Mouse (Mus musculus): ENCODE results near the gene Cyp4f18. TPM values are rescaled to one million over a fixed set of nuclear protein-coding genes. Genes with fewer than 3 reads are reported as not detected.

Cyp4f18 gene
- total and polyA plus RNA-seq, 3 experiments, result 13.5 to 37.4 (median 31.7) TPM

DNA sequence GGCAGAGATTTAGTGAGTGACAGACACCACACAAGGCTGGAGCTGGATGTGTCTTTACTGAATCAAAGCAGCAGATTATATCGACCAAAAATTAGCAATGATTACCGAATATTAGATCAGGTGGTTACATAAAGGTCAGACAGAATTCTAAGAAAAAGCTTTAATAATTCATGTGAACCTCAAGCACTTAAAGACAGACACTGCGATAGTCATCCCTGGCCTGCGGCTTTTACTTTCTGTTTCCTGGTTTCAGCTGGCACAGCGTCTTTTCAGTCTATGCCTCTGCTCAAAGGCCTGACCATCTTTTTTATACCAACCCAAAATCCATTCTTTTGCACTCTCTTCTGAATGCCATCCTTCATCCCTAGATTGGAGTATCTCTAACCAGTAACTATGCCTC, 60.8 kb downstream of the Cyp4f18 start:
- peak overlapping the region; percentile 88 for H3K4me2 ChIP-seq (ENCODE audit: insufficient read depth, low read depth, poor library complexity, severe bottlenecking)
- H3K27ac ChIP-seq (ENCODE audit: insufficient read depth, low read depth), result no peak overlapping the region
- dilution Hi-C loops (cut with MboI; ENCODE audit: extremely low pct_ligation_motif_present, extremely low pct_unique_long_range_greater_than_20kb, low sequenced_read_pairs) (no loop called here), in situ Hi-C loops (cut with MboI; ENCODE audit: low pct_ligation_motif_present, low pct_unique_long_range_greater_than_20kb, low sequenced_read_pairs) (no loop called here)
- DNase-seq (ENCODE audit: extremely low read depth), result peak; percentile 44
- H3K9me3 ChIP-seq (replicated peaks; ENCODE audit: low read length), result no peaks in the 10 kb centered on the region
- peaks cover 15% of the 10 kb centered on the region for H3K79me2 ChIP-seq (replicated peaks; ENCODE audit: control insufficient read depth, extremely low read depth, insufficient read depth, poor library complexity, severe bottlenecking)
- no peaks in the 10 kb centered on the region for H3K27me3 ChIP-seq (replicated peaks)
- peak overlapping the region; percentile 63 for H3K9ac ChIP-seq (ENCODE audit: insufficient read depth, low read depth)
- TF ChIP-seq RAD21 (IDR thresholded peaks at IDR 0.05; ENCODE audit: low read depth, low read length) (no peak), BHLHE40 (IDR thresholded peaks at IDR 0.05; ENCODE audit: low read depth, low read length) (no peak), NELFE (IDR thresholded peaks at IDR 0.05; ENCODE audit: low read depth, low read length) (no peak), POLR2A (IDR thresholded peaks at IDR 0.05; ENCODE audit: low read depth, low read length) (no peak), CHD2 (IDR thresholded peaks at IDR 0.05; ENCODE audit: low read length) (no peak), USF2 (conservative IDR thresholded peaks at IDR 0.05; ENCODE audit: low read depth, low read length) (no peak), CHD1 (IDR thresholded peaks at IDR 0.05; ENCODE audit: low read depth, low read length) (0 out of 2 replicates have a peak, but pooled peaks have one; percentile 38), JUND (conservative IDR thresholded peaks at IDR 0.05; ENCODE audit: low read depth, low read length) (peak; percentile 23; the same call in 1 of the 2 replicates), SIN3A (IDR thresholded peaks at IDR 0.05; ENCODE audit: low read length) (0 out of 2 replicates have a peak, but pooled peaks have one; percentile 45), ELF1 (IDR thresholded peaks at IDR 0.05; ENCODE audit: low read depth, low read length) (peak; percentile 43; the same call in 1 of the 2 replicates), IRF4 (IDR thresholded peaks at IDR 0.05; ENCODE audit: low read depth, low read length) (peak; percentile 72), EP300 (IDR thresholded peaks at IDR 0.05; ENCODE audit: low read length) (peak; percentile 63), UBTF (IDR thresholded peaks at IDR 0.05; ENCODE audit: low read depth, low read length) (no peak), MEF2A (IDR thresholded peaks at IDR 0.05; ENCODE audit: borderline replicate concordance, low read depth, low read length) (no peak), HCFC1 (IDR thresholded peaks at IDR 0.05; ENCODE audit: low read depth, low read length) (no peak), ETS1 (conservative IDR thresholded peaks at IDR 0.05; ENCODE audit: low read depth, low read length) (no peak), GABPA (IDR thresholded peaks at IDR 0.05; ENCODE audit: insufficient replicate concordance, low read depth, low read length) (no peak), SMC3 (IDR thresholded peaks at IDR 0.05; ENCODE audit: low read depth, low read length) (no peak), TCF12 (IDR thresholded peaks at IDR 0.05; ENCODE audit: low read depth, low read length) (no peak), ZKSCAN1 (IDR thresholded peaks at IDR 0.05; ENCODE audit: borderline replicate concordance, low read depth, low read length) (no peak), POLR2AphosphoS2 (IDR thresholded peaks at IDR 0.05; ENCODE audit: low read depth, low read length) (no peak)
- peaks cover 0 to 54% of the 10 kb centered on the region in 2 experiments; a peak in 3 of 4 replicates for H3K4me1 ChIP-seq (ENCODE audit: control insufficient read depth in 1 of 2, insufficient read depth in 2 of 2)
- peaks cover 0 to 3% of the 10 kb centered on the region in 2 experiments for H3K36me3 ChIP-seq (replicated peaks in 1 of 2; ENCODE audit: control insufficient read depth in 1 of 2, insufficient read depth in 1 of 2, low read length in 1 of 2)
- peak overlapping the region in 2 of 3 experiments; percentile 20 to 35 for H3K4me3 ChIP-seq (replicated peaks in 1 of 3; ENCODE audit: low read depth in 2 of 3, low read length in 2 of 3, poor library complexity in 1 of 3)

- Histone ChIP-seq H3K4me3 (replicated peaks in 1 of 3; ENCODE audit: low read depth in 2 of 3, low read length in 2 of 3, poor library complexity in 1 of 3) (no peak overlapping the region), H3K4me2 (ENCODE audit: insufficient read depth, low read depth, poor library complexity, severe bottlenecking) (no peak overlapping the region), H3K79me2 (replicated peaks; ENCODE audit: control insufficient read depth, extremely low read depth, insufficient read depth, poor library complexity, severe bottlenecking) (no peaks in the 10 kb centered on the region), H3K27me3 (replicated peaks) (no peaks in the 10 kb centered on the region), H3K36me3 (replicated peaks in 1 of 2; ENCODE audit: control insufficient read depth in 1 of 2, insufficient read depth in 1 of 2, low read length in 1 of 2) (no peaks in the 10 kb centered on the region), H3K4me1 (ENCODE audit: control insufficient read depth in 1 of 2, insufficient read depth in 2 of 2) (peaks cover 7 to 16% of the 10 kb centered on the region in 2 experiments), H3K27ac (ENCODE audit: insufficient read depth, low read depth) (no peak overlapping the region), H3K9ac (ENCODE audit: insufficient read depth, low read depth) (no peak overlapping the region), H3K9me3 (replicated peaks; ENCODE audit: low read length) (no peaks in the 10 kb centered on the region)
- no peak for DNase-seq (ENCODE audit: extremely low read depth)
- dilution Hi-C loops (cut with MboI; ENCODE audit: extremely low pct_ligation_motif_present, extremely low pct_unique_long_range_greater_than_20kb, low sequenced_read_pairs) (no loop called here), in situ Hi-C loops (cut with MboI; ENCODE audit: low pct_ligation_motif_present, low pct_unique_long_range_greater_than_20kb, low sequenced_read_pairs) (no loop called here)
- TF ChIP-seq MAZ (IDR thresholded peaks at IDR 0.05; ENCODE audit: low read depth, low read length), result no peak
- TF ChIP-seq TBP (conservative IDR thresholded peaks at IDR 0.05; ENCODE audit: low read depth, low read length), result no peak
These were observed 67.7 kb downstream of the Cyp4f18 start for GRCm38 (mm10) chr8:71941776-71942175.

All from CH12.LX (cell line).